Comparison of ENCODE assay signal across 8 mouse cellular contexts in genomic region chr11:80809993-80810821, GRCm38 (mm10). TPM values are rescaled to one million over a fixed set of nuclear protein-coding genes. Genes with fewer than 3 reads are reported as not detected.
A peak's percentile ranks its signal among the peaks of the same experiment; 100 is the strongest.
DNase-seq lines count a peak whose midpoint lies in the region; ATAC-seq and TF ChIP-seq lines count a peak whose summit lies in the region.

TSS of gene Tmem98 (plus strand) at chr11:80810175.

- peak within 1 kb of the TSS; percentile 97 for H3K4me2 ChIP-seq in hindbrain, embryonic 16.5 days (ENCODE audit: low read length)
- H3K4me2 ChIP-seq in neural tube, embryonic 12.5 days (replicated peaks) = peak within 1 kb of the TSS; percentile 92

- intact Hi-C loops in gastrocnemius, postnatal 14 days (cut with DNase I; ENCODE audit: low total_unique reads) = no loop called here

- peak; percentile 7 to 16 for DNase-seq in left cerebral cortex, adult 18-20 months (ENCODE audit: low spot score in 2 of 2)
- no peak for DNase-seq in left cerebral cortex, adult 11 months (ENCODE audit: low spot score)
- DNase-seq in gastrocnemius, postnatal 14 days = peak; percentile 28
- peak; percentile 84 for DNase-seq in liver, adult 2 months (ENCODE audit: extremely low read depth, low read depth, low spot score)
- no peak for DNase-seq in thymus, postnatal 25 days

- no peaks in the 10 kb centered on the region for H3K27me3 ChIP-seq in hindbrain, embryonic 16.5 days (replicated peaks; ENCODE audit: control insufficient read depth, insufficient read depth, low read length)
- no peaks in the 10 kb centered on the region for H3K27me3 ChIP-seq in liver, adult 2 months (ENCODE audit: control insufficient read depth, insufficient read depth, low read length)
- H3K27me3 ChIP-seq in neural tube, embryonic 12.5 days (replicated peaks) = no peaks in the 10 kb centered on the region

- ATAC-seq in hindbrain, embryonic 16.5 days = peak; percentile 60; the same call in 1 of the 2 replicates
- peak; percentile 81 for ATAC-seq in neural tube, embryonic 12.5 days (ENCODE audit: low FRiP score, low read depth)

- H3K79me2 ChIP-seq in liver, adult 2 months (ENCODE audit: control insufficient read depth, insufficient read depth, low read length) = no peaks in the 10 kb centered on the region

- under 1% methylated on average over 44 of the region's 54 CpGs for WGBS in hindbrain, embryonic 16.5 days
- WGBS in liver, adult 2 months = 2% methylated on average over 44 of the region's 54 CpGs
- 1% methylated on average over 54 of the region's 54 CpGs for WGBS in neural tube, embryonic 12.5 days

- H3K27ac ChIP-seq in brown adipose tissue, adult 24 weeks (replicated peaks; ENCODE audit: low read depth, low read length) = no peak within 1 kb of the TSS
- no peak within 1 kb of the TSS for H3K27ac ChIP-seq in hindbrain, embryonic 16.5 days (ENCODE audit: low read depth, low read length)
- H3K27ac ChIP-seq in liver, adult 2 months (replicated peaks; ENCODE audit: insufficient read depth, low read depth, low read length) = 0 out of 2 replicates have a peak within 1 kb of the TSS, but pooled peaks have one; percentile 26
- H3K27ac ChIP-seq in neural tube, embryonic 12.5 days = peak within 1 kb of the TSS; percentile 37; the same call in 1 of the 2 replicates

- H3K9me3 ChIP-seq in hindbrain, embryonic 16.5 days (ENCODE audit: control insufficient read depth, low read length) = no peaks in the 10 kb centered on the region
- H3K9me3 ChIP-seq in neural tube, embryonic 12.5 days = 0 out of 2 replicates have a peak, but pooled peaks cover 2% of the 10 kb centered on the region

- no peaks in the 10 kb centered on the region for H3K36me3 ChIP-seq in hindbrain, embryonic 16.5 days (ENCODE audit: control insufficient read depth, insufficient read depth, low read length)
- H3K36me3 ChIP-seq in liver, adult 2 months (ENCODE audit: control insufficient read depth, insufficient read depth, low read length) = no peaks in the 10 kb centered on the region
- peaks cover 12% of the 10 kb centered on the region for H3K36me3 ChIP-seq in neural tube, embryonic 12.5 days

- H3K9ac ChIP-seq in hindbrain, embryonic 16.5 days (ENCODE audit: low read depth, low read length) = peak within 1 kb of the TSS; percentile 77
- peak within 1 kb of the TSS; percentile 81 for H3K9ac ChIP-seq in liver, adult 2 months (ENCODE audit: low read depth, low read length)
- H3K9ac ChIP-seq in neural tube, embryonic 12.5 days = peak within 1 kb of the TSS; percentile 90

- peak within 1 kb of the TSS; percentile 87 for H3K4me3 ChIP-seq in brown adipose tissue, adult 24 weeks (ENCODE audit: insufficient read depth, low read depth, low read length)
- H3K4me3 ChIP-seq in hindbrain, embryonic 16.5 days (ENCODE audit: low read length) = peak within 1 kb of the TSS; percentile 57
- peak within 1 kb of the TSS; percentile 85 for H3K4me3 ChIP-seq in liver, adult 2 months (ENCODE audit: insufficient read depth, low read depth, low read length)
- peak within 1 kb of the TSS; percentile 56 for H3K4me3 ChIP-seq in neural tube, embryonic 12.5 days

- H3K4me1 ChIP-seq in brown adipose tissue, adult 24 weeks (ENCODE audit: control insufficient read depth, insufficient read depth, insufficient read length, low read length) = no peaks in the 10 kb centered on the region
- H3K4me1 ChIP-seq in hindbrain, embryonic 16.5 days (ENCODE audit: control insufficient read depth, insufficient read depth, low read depth, low read length) = peaks cover 10% of the 10 kb centered on the region
- H3K4me1 ChIP-seq in liver, adult 2 months (ENCODE audit: control insufficient read depth, insufficient read depth, low read length) = peaks cover 7% of the 10 kb centered on the region
- peaks cover 21% of the 10 kb centered on the region for H3K4me1 ChIP-seq in neural tube, embryonic 12.5 days

- TF ChIP-seq POLR2A in liver, adult 2 months (IDR thresholded peaks at IDR 0.05; ENCODE audit: extremely low read depth, insufficient read depth, low read length) = no peak

- TF ChIP-seq CTCF in liver, adult 2 months (IDR thresholded peaks at IDR 0.05; ENCODE audit: low read depth, low read length) = no peak

RNA-seq across cellular contexts. Expression of gene Tmem98, which starts in this region (rescaled TPM):
- total RNA-seq in left cerebral cortex, adult 18-20 months (2021) = 1 to 10 TPM; 6.3 to 7.5 TPM
- 2.3 and 2.7 TPM in 2 replicates for polyA plus RNA-seq in brown adipose tissue, adult 24 weeks (2012; ENCODE audit: insufficient read depth, insufficient read length, missing spikeins)
- 1 to 10 TPM; 3.3 to 4.9 TPM for total RNA-seq in gastrocnemius, postnatal 14 days (2021)
- 18.2 and 23.4 TPM in 2 replicates for polyA plus RNA-seq in hindbrain, embryonic 16.5 days (2015; fragmentation: Nextera tagmentation; extraction: Ambion mirVana)
- total RNA-seq in liver, adult 2 months (2014; rRNA removed) = 17.9 and 19.9 TPM in 2 replicates
- 18.3 and 29.7 TPM in 2 replicates for polyA plus RNA-seq in liver, adult 2 months (2012; rRNA removed)
- polyA plus RNA-seq in neural tube, embryonic 12.5 days (2016; fragmentation: Nextera tagmentation; extraction: Ambion mirVana) = 55.4 and 58.6 TPM in 2 replicates

Comparison
In these comparisons a context has a peak if more than half of its experiments do, and no peak if none do; other contexts are left out.
1. DNase-seq: peak in left cerebral cortex, adult 18-20 months (2 of 2), gastrocnemius, postnatal 14 days (single experiment) and liver, adult 2 months (single experiment); none in left cerebral cortex, adult 11 months (single experiment) and thymus, postnatal 25 days (single experiment).
2. H3K27ac ChIP-seq: peak in liver, adult 2 months (single experiment) and neural tube, embryonic 12.5 days (single experiment); none in brown adipose tissue, adult 24 weeks (single experiment) and hindbrain, embryonic 16.5 days (single experiment).
3. Peak in every context shown above with its lines, with median percentiles within 50 percentile points of each other: H3K4me3 ChIP-seq and H3K9ac ChIP-seq.